Mouse (Mus musculus) cerebellum, adult 2 months (tissue): ENCODE results near the gene Pdhb.

Experiments
- CTCF ChIP-seq: fragments of 200-500 bp; IDR thresholded peaks from 2 replicates; pipeline ENCODE4 v1.5.1; 2011; ENCODE audit warnings: low read depth, mild to moderate bottlenecking, control low read depth, low read length, moderate library complexity, borderline replicate concordance; ENCODE audit not compliant: insufficient read depth
- POLR2A ChIP-seq: fragments of 200-500 bp; IDR thresholded peaks from 2 replicates; pipeline ENCODE4 v1.6.1; 2011; ENCODE audit warnings: low read length, control low read depth, borderline replicate concordance; ENCODE audit not compliant: insufficient read depth

GRCm38 (mm10) chr14:8148842-8149241 is 24.0 kb downstream of the Pdhb start:
- TF ChIP-seq POLR2A (no peak), CTCF (no peak)
